Mouse (Mus musculus) splenic B cell, adult 2 months (primary cell): ENCODE results near the gene Dyrk1a.

Experiments used
- DNase-seq: peaks from one replicate; pipeline ENCODE4 v3.0.0-alpha.2; 2011; ENCODE audit warnings: low read depth, low spot score
- H3K27me3 ChIP-seq: 2 replicates; pipeline ENCODE4 v1.6.1; 2012; ENCODE audit warnings: mild to moderate bottlenecking, low read length, moderate library complexity, mixed read lengths; ENCODE audit not compliant: control insufficient read depth, poor library complexity, insufficient read depth, severe bottlenecking
- H3K36me3 ChIP-seq: 2 replicates; pipeline ENCODE4 v1.6.1; 2012; ENCODE audit warnings: mild to moderate bottlenecking, low read length, moderate library complexity, mixed read lengths; ENCODE audit not compliant: control insufficient read depth, poor library complexity, insufficient read depth, severe bottlenecking

Dyrk1a gene

DNA sequence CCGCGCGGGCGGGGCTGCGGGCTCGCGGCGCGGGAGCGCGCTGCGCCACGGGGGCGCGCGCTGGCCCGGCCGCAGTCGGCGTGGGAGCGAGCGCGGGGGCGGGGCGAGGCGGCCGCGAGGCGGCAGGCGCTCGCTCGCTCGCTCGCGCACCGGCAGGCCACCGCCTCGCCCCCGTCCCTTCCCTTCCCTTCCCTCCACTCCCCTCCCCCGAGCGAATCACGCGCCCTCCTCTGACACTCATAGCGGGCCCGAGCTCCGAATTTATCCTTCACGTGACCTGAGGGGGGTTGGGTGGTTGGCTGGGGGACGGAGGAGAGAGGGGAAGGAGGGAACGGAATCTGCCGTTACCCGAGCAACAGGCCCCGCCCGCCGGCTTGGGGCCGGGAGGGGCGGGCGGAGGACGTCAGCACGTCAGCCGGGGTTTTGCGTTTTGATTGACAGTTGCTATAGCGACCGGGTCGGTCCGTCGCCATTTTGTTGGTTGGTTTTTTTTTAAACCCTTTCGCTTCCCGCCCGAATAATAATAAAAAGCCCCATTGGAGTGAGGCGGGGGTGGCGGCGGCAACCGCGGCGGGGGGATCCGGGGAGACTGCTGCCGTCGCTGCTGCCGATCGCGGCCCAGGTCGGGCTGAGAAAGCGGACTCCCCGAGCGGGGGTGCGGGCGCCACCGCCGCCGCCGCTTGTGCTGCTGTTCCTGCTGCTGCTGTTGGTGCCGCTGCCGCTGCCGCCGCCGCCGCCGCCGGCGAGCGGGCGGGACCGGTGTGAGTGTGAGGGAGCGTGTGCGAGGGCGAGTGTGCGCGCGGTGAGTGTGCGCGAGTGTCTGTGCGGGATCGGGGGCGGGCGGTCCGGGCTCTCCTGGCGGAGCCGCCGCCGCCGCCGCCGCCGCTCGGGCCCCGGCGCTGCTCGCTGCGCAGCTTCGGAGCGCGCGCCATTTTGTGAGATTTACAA is at the start of gene Dyrk1a:
Dyrk1a (plus strand) TSS at position 782 of the 948 bp plus-strand sequence.
- no peaks in the 10 kb centered on the region for H3K36me3 ChIP-seq
- DNase-seq, result peak; percentile 100
- H3K27me3 ChIP-seq, result no peaks in the 10 kb centered on the region

DNA sequence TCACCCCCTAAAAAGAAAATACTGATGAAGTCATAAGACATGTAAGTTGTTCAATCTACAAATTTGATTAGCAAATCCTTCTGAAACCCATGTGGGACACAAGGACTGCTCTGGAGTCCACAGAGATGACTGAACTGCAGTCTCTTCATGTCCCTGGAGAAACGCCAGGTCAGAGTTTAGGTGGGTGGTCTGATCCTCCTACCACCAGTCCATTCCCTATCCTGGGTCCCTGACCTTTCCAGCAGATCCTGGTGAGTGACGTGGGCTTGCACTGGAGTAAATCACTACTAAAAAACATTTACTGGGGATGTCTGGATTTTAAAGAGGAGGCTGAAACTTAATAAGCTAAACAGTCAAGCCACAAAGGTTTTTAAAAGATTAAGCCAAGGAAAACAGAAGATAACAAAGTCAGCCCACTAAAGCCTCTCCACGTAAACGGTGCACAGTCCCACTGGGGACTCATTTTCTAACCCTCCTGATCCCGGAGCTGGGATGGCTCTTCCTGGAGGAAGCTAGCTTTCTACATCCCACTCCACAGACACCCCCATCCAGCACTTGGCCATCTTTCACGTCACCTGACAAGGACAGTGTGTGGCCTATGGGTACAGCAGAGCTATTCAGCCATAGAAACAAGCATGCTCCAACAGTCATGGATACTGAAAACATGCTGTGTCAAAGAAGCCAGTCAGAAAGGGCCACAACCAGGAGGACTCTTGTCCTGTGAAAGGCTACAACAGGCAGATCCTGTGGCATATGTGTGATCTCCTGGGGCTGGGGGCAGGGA is 46.0 kb upstream of the Dyrk1a start:
- no peaks in the 10 kb centered on the region for H3K27me3 ChIP-seq
- no peaks in the 10 kb centered on the region for H3K36me3 ChIP-seq
- DNase-seq, result no peak

GRCm38 (mm10) chr16:94524691-94525090 is 45.1 kb upstream of the Dyrk1a start:
- no peak for DNase-seq
- Histone ChIP-seq H3K36me3 (no peaks in the 10 kb centered on the region), H3K27me3 (no peaks in the 10 kb centered on the region)

DNA sequence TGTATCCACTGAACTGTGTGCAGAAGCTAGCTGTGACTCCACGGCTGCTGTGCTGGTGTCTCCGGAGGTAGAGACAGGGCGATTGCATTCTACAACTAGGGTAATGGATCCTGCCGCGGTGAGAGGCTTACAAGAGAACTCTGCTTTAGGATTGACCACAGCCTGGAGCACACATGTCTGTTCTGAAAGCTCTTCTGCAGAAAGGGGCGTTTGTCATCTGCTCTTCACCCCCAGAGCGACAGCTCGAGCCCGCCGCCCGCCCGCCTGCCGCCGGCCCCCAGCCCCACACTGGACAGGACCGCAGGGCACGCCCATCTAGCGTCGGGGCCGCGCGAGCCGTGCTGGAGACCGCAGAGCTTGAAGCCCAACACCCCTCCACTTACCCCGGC is 43.9 kb upstream of the Dyrk1a start:
- DNase-seq, result no peak
- Histone ChIP-seq H3K27me3 (no peaks in the 10 kb centered on the region), H3K36me3 (no peaks in the 10 kb centered on the region)

GRCm38 (mm10) chr16:94526344-94527151 is 43.3 kb upstream of the Dyrk1a start, which contains the start of gene Vps26c:
Vps26c (minus strand) TSS chr16:94526830.
- DNase-seq, result peak; percentile 99
- Histone ChIP-seq H3K36me3 (no peaks in the 10 kb centered on the region), H3K27me3 (no peaks in the 10 kb centered on the region)

DNA sequence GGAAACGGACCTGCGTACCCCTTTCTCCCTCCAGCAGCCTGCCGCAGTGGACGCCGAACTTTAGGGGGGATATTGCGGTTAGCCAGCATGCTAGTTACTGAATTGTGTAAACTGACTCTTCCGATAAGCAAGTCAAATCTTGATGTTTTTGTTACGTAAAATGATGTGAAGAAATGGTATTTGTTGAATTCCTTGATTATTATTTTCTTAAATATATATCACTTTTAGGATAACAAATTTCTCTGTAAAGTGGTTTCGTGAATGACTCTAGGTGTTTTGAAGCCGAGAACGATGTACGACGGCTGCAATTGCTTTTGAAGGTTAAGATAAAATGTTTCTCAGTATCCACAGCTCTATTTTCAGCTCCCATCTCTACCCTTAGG is 42.7 kb upstream of the Dyrk1a start:
- Histone ChIP-seq H3K27me3 (no peaks in the 10 kb centered on the region), H3K36me3 (no peaks in the 10 kb centered on the region)
- DNase-seq, result no peak

DNA sequence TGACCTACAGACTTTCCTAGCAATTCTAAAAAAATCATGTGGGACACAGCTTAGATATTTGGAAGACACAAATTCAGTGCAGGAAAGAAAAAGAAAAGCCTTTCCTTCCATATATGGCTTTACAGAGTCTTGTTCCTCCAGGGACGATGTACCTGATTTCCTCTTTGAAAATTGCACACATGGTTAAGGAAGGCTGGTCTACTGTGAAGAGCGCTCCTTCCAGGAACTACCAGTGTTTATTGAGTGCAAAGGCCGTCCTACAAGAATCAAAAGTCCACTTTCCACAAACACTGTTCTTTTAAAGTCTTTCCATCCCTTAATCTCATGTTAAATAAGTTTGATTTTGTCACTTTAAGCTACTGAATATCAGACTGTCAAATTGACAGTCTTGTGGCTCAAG is 42.3 kb upstream of the Dyrk1a start:
- Histone ChIP-seq H3K27me3 (no peaks in the 10 kb centered on the region), H3K36me3 (no peaks in the 10 kb centered on the region)
- peak; percentile 28 for DNase-seq

DNA sequence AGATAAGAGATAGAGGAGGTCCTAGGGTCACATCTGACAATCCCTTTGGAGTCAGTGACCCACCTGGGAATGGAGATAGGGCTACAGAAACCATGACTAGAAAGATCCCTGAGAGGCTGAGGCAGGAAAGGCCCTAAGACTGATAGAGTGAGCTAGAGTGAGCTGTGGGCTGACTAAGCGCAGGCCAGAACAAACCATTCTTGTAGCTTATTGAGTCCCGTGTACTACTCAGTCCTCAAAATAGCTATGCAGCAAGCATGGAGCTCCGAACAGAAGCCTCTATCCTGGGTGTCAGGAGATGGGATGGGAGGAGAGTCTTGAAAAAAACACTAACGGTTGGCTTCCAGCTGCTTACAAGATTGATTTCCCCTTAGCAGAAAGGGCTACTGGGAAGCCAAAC is 38.5 kb upstream of the Dyrk1a start:
- no peaks in the 10 kb centered on the region for H3K36me3 ChIP-seq
- H3K27me3 ChIP-seq, result no peaks in the 10 kb centered on the region
- DNase-seq, result no peak

GRCm38 (mm10) chr16:94533679-94534078 is 36.1 kb upstream of the Dyrk1a start:
- Histone ChIP-seq H3K27me3 (no peaks in the 10 kb centered on the region), H3K36me3 (no peaks in the 10 kb centered on the region)
- DNase-seq, result peak; percentile 41

DNA sequence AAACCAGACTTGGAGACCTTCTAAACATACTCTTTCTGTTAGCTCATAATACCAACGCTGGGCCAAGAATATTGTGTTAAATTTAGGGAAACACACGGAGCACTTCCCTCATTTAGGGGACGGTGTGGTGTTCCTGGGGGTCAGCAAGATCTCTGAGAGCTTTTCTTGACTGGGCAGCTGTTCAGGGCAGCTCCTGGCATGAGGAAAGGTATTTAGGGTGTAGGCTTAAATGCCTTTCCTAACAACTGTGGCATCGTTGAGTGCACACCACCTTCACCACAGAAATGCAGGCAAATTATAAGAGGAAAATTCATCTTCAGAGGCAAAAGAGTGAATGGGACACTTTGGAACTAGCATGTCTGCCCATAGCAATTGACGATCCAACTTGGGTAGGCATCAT is 34.1 kb upstream of the Dyrk1a start:
- Histone ChIP-seq H3K36me3 (no peaks in the 10 kb centered on the region), H3K27me3 (no peaks in the 10 kb centered on the region)
- DNase-seq, result no peak

- no peaks in the 10 kb centered on the region for H3K27me3 ChIP-seq
- H3K36me3 ChIP-seq, result no peaks in the 10 kb centered on the region
- no peak for DNase-seq
These were observed 33.2 kb upstream of the Dyrk1a start for GRCm38 (mm10) chr16:94536417-94537158.

- DNase-seq, result no peak
- Histone ChIP-seq H3K36me3 (no peaks in the 10 kb centered on the region), H3K27me3 (no peaks in the 10 kb centered on the region)
These were observed 32.7 kb upstream of the Dyrk1a start for GRCm38 (mm10) chr16:94537159-94537527.

DNA sequence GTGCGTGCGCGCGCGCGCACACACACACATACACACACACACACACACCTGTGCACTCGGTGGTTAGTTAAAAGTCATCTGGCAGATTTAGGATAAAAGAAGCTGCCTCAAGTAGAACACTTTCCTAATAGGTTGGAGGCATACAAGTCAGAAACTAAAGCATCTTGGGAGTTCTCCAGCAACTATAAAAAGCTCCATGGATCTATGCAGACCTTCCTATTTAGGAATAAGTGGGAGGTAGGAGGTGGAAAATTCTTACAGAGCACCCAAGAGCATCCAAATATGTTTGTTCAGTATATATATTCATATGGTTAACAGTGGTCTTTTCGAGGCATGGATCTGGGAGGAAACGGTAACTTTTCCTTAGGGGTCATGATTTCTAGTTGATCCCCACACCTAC is 29.7 kb upstream of the Dyrk1a start:
- Histone ChIP-seq H3K27me3 (no peaks in the 10 kb centered on the region), H3K36me3 (no peaks in the 10 kb centered on the region)
- DNase-seq, result no peak

- DNase-seq, result no peak
These were observed 26.9 kb upstream of the Dyrk1a start for GRCm38 (mm10) chr16:94542898-94543297.

More at GRCm38 (mm10) chr16:94542898-94543297, 26.9 kb upstream of the Dyrk1a start:
- no peaks in the 10 kb centered on the region for H3K27me3 ChIP-seq
- H3K36me3 ChIP-seq, result no peaks in the 10 kb centered on the region
